Mouse (Mus musculus): Measurements from ENCODE around the gene Trim14.
A peak's percentile ranks its signal among the peaks of the same experiment; 100 is the strongest.
"Not testable (repeated sequence)": the region's sequence is repeated elsewhere in the genome, so short reads cannot be mapped to it uniquely, and the experiment has no call there.

Trim14 gene

GRCm38 (mm10) chr4:46535840-46536361 is at the start of gene Trim14:
Gene Trim14 (minus strand): TSS chr4:46536141.
- no peak for DNase-seq (ENCODE audit: low spot score in 2 of 2)

- no peak for DNase-seq (ENCODE audit: low spot score in 2 of 2)
Measured at GRCm38 (mm10) chr4:46585041-46585810, 49.3 kb upstream of the Trim14 start.

GRCm38 (mm10) chr4:46584536-46584935 is 48.6 kb upstream of the Trim14 start:
- DNase-seq (ENCODE audit: low spot score in 2 of 2): not testable (repeated sequence)

GRCm38 (mm10) chr4:46584084-46584483 is 48.1 kb upstream of the Trim14 start:
- not testable (repeated sequence) for DNase-seq (ENCODE audit: low spot score in 2 of 2)

GRCm38 (mm10) chr4:46582024-46582423 is 46.1 kb upstream of the Trim14 start:
- not testable (repeated sequence) for DNase-seq (ENCODE audit: low spot score in 2 of 2)

- not testable (repeated sequence) for DNase-seq (ENCODE audit: low spot score in 2 of 2)
Measured at GRCm38 (mm10) chr4:46581577-46581976, 45.6 kb upstream of the Trim14 start.

GRCm38 (mm10) chr4:46580799-46581243 is 44.9 kb upstream of the Trim14 start:
- not testable (repeated sequence) for DNase-seq (ENCODE audit: low spot score in 2 of 2)

GRCm38 (mm10) chr4:46578796-46579346 is 42.9 kb upstream of the Trim14 start:
- not testable (repeated sequence) for DNase-seq (ENCODE audit: low spot score in 2 of 2)

GRCm38 (mm10) chr4:46578228-46578627 is 42.3 kb upstream of the Trim14 start:
- DNase-seq (ENCODE audit: low spot score in 2 of 2): no peak

GRCm38 (mm10) chr4:46575509-46576284 is 39.8 kb upstream of the Trim14 start:
- DNase-seq (ENCODE audit: low spot score in 2 of 2): not testable (repeated sequence)

GRCm38 (mm10) chr4:46574841-46575240 is 38.9 kb upstream of the Trim14 start:
- no peak for DNase-seq (ENCODE audit: low spot score in 2 of 2)

GRCm38 (mm10) chr4:46574024-46574753 is 38.2 kb upstream of the Trim14 start:
- DNase-seq (ENCODE audit: low spot score in 2 of 2): no peak

- DNase-seq (ENCODE audit: low spot score in 2 of 2): no peak
Measured at GRCm38 (mm10) chr4:46572616-46573015, 36.7 kb upstream of the Trim14 start.

GRCm38 (mm10) chr4:46571744-46572143 is 35.8 kb upstream of the Trim14 start:
- DNase-seq (ENCODE audit: low spot score in 2 of 2): no peak

GRCm38 (mm10) chr4:46569671-46570070 is 33.7 kb upstream of the Trim14 start:
- peak; percentile 33 to 62 for DNase-seq (ENCODE audit: low spot score in 2 of 2)

- DNase-seq (ENCODE audit: low spot score in 2 of 2): peak in 1 of 2 experiments; percentile 1
Measured at GRCm38 (mm10) chr4:46568169-46568568, 32.2 kb upstream of the Trim14 start.

GRCm38 (mm10) chr4:46566931-46567671 is 31.2 kb upstream of the Trim14 start:
- DNase-seq (ENCODE audit: low spot score in 2 of 2): peak in 1 of 2 experiments; percentile 2

GRCm38 (mm10) chr4:46565393-46565955 is 29.5 kb upstream of the Trim14 start:
- DNase-seq (ENCODE audit: low spot score in 2 of 2): peak in 1 of 2 experiments; percentile 1

GRCm38 (mm10) chr4:46564247-46564646 is 28.3 kb upstream of the Trim14 start:
- DNase-seq (ENCODE audit: low spot score in 2 of 2): no peak

GRCm38 (mm10) chr4:46563847-46564246 is 27.9 kb upstream of the Trim14 start:
- DNase-seq (ENCODE audit: low spot score in 2 of 2): peak in 1 of 2 experiments; percentile 28
